Mouse (Mus musculus): ENCODE measurements around the gene Aldh3b2. TPM values are rescaled to one million over a fixed set of nuclear protein-coding genes. Genes with fewer than 3 reads are reported as not detected.

Aldh3b2 gene
- total RNA-seq (2022): 10 to 100 TPM in 2 of 4 experiments, 1 to 10 TPM in 2; 4.5 to 15.8 (median 9.7) TPM

DNA sequence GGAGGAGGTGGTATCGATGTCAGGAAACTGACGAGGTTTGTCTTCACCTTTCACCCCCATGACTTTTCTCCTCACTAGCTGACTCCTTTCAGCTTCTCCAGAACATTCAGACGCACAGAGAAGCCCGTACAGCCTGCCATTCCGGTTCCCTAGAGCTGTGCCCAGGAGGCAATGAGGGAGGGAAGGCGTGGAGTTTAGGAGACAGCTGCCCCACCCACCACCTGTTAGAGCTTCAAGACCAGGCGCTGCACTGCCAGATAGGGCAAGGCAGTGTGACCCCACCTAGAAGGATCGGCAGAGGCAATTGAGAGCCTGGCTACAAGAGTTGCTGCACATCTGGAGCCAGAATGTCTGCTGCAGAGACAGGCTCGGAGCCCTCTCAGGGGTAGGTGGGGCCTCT, at the start of gene Aldh3b2:
TSS of gene Aldh3b2 (plus strand) at position 100 of the 400 bp plus-strand sequence.
- DNase-seq: no peak

DNA sequence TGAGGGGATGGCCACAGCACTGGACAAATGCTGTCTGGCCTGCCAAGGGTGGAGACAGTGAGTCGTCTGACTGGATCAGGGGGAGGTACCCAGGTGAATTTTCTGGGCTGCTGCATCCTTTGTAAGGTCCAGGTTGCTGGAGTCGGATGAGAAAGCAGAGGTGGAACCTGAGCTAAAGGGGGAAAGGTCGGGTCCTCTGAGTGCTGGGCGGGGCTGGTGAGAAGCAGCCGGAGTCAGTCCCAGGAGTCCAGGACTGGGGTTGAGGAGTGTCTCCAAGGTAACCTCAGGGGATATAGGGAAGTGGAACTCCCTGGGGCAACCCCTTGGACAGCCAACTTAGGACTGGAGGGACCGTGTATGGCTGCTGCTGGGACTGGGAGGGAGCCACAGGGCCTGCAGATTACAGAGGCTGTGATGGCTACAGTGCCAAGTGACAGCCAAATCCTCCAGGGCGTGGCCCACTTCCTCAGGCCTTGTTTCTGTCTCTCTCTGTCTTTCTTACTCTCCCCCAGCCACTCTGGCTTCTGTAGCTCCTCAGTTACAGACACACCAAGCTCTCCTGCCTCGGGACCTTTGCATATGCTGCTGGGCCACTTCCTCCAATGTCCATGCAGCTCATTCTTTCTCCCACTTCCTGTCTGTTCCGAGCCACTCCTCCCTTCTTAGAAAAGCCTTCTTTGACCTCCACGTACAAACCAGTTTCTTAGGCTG, 49.3 kb upstream of the Aldh3b2 start:
- DNase-seq: no peak

GRCm38 (mm10) chr19:3923586-3923985, 48.5 kb upstream of the Aldh3b2 start:
- no peak for DNase-seq

- DNase-seq: no peak
These were observed 47.9 kb upstream of the Aldh3b2 start for GRCm38 (mm10) chr19:3924190-3924589.

GRCm38 (mm10) chr19:3924868-3925267, 47.3 kb upstream of the Aldh3b2 start:
- no peak for DNase-seq

- no peak for DNase-seq
These were observed 46.3 kb upstream of the Aldh3b2 start for GRCm38 (mm10) chr19:3925859-3926258.

DNA sequence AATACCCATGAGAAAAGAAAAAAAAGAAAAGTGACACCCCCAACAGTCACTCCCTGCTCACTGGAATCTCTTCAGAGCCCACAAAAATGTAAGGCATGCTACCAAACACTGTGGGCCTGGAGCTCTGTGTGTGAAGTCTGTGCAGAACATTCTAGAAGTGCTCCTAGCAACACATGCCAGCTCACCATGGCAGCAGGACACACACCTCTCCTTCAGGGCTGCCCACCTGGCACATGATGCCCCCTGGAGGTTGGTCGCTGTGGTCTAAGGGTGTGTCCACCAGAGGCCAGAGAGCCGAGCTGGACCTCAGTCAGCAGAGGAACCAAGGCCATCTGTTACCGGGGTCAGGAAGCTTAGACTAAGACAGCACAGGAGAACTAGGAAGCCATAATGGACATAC, 45.8 kb upstream of the Aldh3b2 start:
- no peak for DNase-seq

- DNase-seq: no peak
These were observed 45.4 kb upstream of the Aldh3b2 start for GRCm38 (mm10) chr19:3926685-3927084.

GRCm38 (mm10) chr19:3927989-3928388, 44.1 kb upstream of the Aldh3b2 start:
- DNase-seq: no peak

- DNase-seq: no peak
These were observed 43.3 kb upstream of the Aldh3b2 start for GRCm38 (mm10) chr19:3928779-3929178.

- DNase-seq: peak; percentile 94
These were observed 42.8 kb upstream of the Aldh3b2 start, which contains the start of gene Aldh3b1 for GRCm38 (mm10) chr19:3929211-3929941. Aldh3b1 (minus strand) TSS chr19:3929808.

GRCm38 (mm10) chr19:3930262-3931057, 41.7 kb upstream of the Aldh3b2 start:
- no peak for DNase-seq

DNA sequence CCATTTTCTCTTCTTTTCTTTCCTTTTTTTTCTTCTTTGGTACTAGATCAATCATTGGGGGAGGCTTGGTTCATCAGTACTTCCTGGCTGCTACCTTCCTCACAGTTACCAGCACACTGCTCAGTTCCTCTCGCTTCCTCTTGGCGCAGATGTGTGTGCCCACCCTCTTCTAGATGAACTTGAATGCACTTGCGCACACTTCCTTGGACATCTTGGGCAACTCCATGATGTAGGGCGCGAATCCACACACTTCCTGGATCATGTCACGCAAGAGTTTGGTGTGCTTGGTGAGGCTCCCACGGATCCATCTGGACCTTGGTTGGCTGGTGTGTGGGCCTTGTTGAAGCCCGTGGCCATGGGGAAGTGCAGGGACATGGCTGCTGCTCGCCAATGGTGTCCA, 40.4 kb upstream of the Aldh3b2 start:
- DNase-seq: no peak

- peak; percentile 82 for DNase-seq
These were observed 36.9 kb upstream of the Aldh3b2 start, which contains the start of gene Unc93b1 for GRCm38 (mm10) chr19:3935032-3935895. Unc93b1 (plus strand) TSS chr19:3935186.

GRCm38 (mm10) chr19:3935896-3936850, 36.0 kb upstream of the Aldh3b2 start:
- no peak for DNase-seq

GRCm38 (mm10) chr19:3942315-3942714, 29.8 kb upstream of the Aldh3b2 start:
- no peak for DNase-seq

- DNase-seq: no peak
These were observed 29.0 kb upstream of the Aldh3b2 start for GRCm38 (mm10) chr19:3942986-3943735.

GRCm38 (mm10) chr19:3945872-3946564, 26.1 kb upstream of the Aldh3b2 start:
- no peak for DNase-seq

DNA sequence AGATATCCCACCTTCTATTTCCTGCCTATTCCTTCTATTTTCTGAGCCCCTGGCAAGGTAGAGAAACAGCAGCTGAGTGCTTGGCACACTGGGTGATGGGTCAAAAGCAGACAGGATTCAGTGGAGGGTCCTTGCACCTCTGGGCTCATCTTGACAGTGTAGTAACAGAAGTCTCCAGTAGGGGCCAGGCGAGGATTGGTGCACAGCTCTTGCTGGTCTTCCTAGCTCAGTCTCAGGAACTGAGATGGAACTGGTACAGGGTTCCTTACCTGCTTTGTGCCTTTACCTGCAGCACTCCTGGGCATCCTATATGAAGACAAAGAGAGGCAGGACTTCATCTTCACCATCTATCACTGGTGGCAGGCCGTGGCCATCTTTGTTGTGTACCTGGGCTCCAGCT, 25.4 kb upstream of the Aldh3b2 start:
- DNase-seq: no peak
